Mouse (Mus musculus) megakaryocyte-erythroid progenitor cell, adult 5-6 weeks (primary cell): ENCODE measurements around the gene Srrm3. TPM values are rescaled to one million over a fixed set of nuclear protein-coding genes. Genes with fewer than 3 reads are reported as not detected.

Source experiments
- ATAC-seq: replicated peaks from 2 replicates; pipeline ENCODE4 v1.8.0; 2016; ENCODE audit warnings: mild to moderate bottlenecking, inconsistent platforms; ENCODE audit not compliant: severe bottlenecking, poor library complexity, low FRiP score, low TSS enrichment
- total RNA-seq, 2 experiments: library from RNA; stranded (forward) in 1 of 2; stranded (reverse) in 1 of 2; fragments of 200-1000, 215-1000 nt in 1 of 2; fragments of >200 nt in 1 of 2; fragmentation: Nextera tagmentation in 1 of 2; gene quantifications; 2 replicates each; pipeline ENCODE4 v1.2.3; 2014 to 2017

Srrm3 gene
- total RNA-seq (2014; fragmentation: Nextera tagmentation): not detected in 2 replicates
- total RNA-seq (2017): not detected in 2 replicates

GRCm38 (mm10) chr5:135806555-135807262, at the start of gene Srrm3:
Srrm3 (plus strand) TSS chr5:135806890.
- peak; percentile 87 for ATAC-seq

DNA sequence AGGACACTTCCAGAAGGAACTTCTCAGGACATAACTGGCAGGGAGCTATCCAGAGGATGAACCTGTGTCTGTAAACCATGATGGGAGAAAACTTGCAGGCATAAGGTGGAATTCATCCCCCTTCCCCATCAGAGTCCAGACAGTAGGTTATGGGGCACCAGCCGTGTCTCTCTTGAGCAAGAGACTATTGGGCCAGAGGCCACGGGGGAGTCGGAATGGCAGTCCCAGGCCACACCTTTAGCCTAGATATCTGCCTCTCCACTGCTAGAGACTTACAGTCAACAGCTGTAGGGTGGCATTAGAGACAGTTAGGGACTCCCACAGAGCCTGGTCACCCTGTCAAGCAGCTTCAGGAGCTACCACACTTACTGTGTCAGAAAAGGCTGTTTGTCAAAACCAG, 44.8 kb upstream of the Srrm3 start:
- no peak for ATAC-seq

- peak; percentile 77 for ATAC-seq
Measured at GRCm38 (mm10) chr5:135763526-135763925, 43.2 kb upstream of the Srrm3 start.

- no peak for ATAC-seq
Measured at GRCm38 (mm10) chr5:135764971-135765370, 41.7 kb upstream of the Srrm3 start.

- no peak for ATAC-seq
Measured at GRCm38 (mm10) chr5:135772519-135772918, 34.2 kb upstream of the Srrm3 start.

- ATAC-seq: no peak
Measured at GRCm38 (mm10) chr5:135776546-135776945, 30.1 kb upstream of the Srrm3 start.

DNA sequence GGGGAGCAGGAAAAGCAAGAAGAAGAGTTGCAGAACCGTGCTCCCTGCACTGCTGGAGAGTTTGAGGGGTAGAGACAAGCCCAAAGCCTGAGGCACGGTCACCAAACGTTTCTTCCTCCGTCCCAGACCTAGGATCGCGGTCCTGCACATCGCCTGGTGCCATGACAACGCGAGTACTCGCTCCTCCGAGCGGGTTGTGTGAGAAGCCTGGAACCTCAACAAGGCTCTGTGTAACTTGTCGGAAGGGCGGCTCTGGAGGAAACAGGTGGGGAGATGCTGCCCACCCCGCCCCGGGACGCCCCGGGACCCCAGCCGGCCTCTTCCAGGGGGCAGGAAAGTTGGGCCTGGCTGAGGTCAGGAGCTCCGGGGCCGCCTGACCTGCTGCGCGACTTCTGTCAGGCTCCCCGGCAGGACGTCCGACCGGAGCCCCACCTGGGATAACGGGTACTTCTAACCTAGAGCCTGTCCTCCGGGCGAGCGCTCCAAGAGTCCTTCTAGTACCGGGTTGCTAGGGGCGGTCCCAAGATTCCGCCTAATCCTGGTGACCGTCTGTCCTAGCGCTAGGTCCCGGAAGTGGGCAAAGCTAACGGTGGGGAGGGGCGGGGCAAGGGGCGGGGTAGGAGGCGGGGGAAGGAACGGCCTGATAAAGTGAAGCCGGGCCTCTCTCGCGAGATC, 28.8 kb upstream of the Srrm3 start, which contains the start of gene Styxl1:
Gene Styxl1 (minus strand): TSS at position 590 of the 675 bp plus-strand sequence.
- peak; percentile 12; the same call in 1 of the 2 replicates for ATAC-seq

DNA sequence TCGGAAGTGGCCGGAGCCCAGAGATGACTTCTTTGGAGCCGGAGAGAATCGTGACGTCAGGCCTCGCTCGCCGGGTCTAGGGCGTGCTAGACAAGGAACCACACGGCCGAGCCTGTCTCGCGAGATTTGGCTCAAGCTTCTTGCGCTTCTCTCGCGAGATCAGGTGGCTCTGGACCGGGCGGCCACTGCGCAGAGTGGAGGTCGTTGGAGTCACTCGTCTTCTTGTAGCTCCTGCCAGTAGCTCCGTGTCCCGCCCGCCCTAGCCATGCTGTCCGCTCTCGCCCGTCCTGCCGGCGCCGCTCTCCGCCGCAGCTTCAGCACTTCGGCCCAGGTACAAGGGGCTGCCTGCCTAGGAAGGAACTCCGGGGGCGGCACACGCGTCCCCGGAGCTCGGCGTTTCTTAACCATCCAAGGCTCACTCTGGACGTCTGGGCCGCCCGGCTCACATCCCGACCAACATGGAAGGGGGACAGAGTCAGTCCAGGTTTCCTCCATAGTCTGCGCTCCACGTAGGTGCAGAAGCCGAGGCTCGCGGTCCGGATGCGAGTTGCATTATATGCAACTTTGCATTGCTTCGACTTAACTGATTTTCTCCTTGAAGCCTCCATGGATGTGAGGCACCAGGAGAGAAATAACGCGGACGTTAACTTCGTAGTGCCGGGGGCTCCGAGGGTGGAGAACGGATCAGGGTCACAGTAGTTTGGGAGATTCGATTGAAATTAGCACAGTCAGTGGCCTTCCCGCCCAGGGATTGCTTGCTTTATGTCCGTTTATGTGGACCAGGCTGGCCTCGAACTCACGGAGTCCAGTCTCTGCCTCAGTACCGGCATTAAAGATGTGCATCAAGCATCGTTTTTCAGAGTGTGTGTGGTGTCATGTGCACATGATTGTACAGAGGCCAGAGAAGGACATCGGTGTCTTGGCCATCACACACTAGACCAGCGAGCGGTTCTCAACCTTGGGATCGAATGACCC, 27.9 kb upstream of the Srrm3 start, which contains the start of gene Mdh2:
Gene Mdh2 (plus strand): TSS at position 10 of the 975 bp plus-strand sequence.
- ATAC-seq: peak; percentile 90

DNA sequence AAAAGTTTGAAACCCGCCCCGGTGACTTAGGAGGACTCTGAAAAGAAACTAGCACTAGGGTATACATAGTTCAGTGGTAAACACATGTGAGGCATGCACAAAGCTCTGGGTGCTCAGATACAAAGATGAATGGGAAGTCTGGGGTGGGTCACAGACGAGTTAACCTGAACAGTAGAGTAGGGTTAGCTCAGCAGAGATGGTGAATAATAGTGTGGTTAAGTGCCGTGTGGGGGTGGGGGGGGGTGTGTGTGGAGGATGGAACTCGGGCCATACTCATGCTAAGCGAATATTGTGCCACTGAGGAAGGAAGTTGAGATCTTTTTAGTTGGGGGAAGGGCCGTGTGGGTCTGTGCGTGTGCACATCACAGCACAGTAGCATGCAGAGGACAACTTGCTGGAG, 26.4 kb upstream of the Srrm3 start:
- no peak for ATAC-seq

- no peak for ATAC-seq
Measured at GRCm38 (mm10) chr5:135782901-135783300, 23.8 kb upstream of the Srrm3 start.

DNA sequence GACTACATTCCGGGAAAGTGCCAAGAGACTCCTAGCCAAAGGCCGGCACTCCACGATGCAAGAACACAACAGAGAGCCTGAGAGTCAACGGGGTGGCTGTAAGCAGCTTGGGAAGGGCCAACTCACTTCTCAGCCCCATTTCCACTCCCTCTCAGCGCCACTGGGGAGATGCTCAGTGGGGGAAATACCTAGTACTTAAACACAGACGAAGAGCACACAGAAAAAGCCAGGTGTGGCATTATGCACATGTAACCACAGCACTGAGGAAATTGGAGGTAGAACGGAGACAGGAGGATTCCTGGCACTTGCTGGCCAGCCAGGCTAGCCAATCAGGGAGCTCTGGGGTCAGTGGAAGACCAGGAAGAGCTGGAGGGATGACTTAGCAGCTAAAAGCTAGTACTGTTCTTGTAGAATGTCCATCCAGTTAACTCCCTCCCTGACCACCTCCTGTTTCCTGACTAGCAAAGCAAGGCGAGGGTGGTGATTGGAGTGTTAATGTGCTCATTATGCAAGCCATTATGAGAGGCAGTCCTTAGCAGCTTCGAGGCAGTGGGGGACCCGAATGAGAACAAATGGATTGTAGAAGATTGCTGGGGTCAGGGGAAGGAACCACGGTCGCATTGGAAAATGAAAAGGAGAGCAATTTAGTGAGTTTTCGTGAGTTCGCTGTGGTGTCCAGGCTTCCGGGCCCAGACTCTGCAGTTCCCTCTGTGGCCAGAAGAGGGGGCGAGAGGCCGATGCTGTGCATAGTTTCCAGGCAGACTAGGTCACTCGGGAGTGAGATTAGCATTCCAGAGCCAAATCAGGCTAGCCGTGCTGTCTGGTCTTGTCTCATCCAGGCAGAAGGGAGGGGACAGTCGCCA, 12.5 kb upstream of the Srrm3 start:
- peak; percentile 78 for ATAC-seq

- ATAC-seq: peak; percentile 19
Measured at GRCm38 (mm10) chr5:135794859-135795181, 11.9 kb upstream of the Srrm3 start.

DNA sequence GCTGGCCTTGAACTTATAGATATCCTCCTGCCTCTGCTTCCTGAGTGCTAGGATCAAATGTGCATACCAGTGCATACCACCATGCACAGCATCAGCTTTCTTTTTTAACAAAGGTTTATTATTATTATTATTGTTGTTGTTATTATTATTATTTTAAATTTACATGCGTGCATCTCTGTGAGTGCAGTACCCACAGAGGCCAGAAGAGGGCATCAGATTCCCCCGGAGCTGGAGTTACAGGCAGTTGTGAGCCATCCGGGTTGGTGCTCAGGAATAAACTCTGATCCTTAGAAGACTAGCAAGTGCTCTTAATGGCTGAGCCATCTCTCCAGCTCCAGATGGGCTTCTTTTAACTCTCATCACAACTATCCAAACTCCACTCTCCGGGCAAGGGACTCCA, 6.9 kb upstream of the Srrm3 start:
- ATAC-seq: no peak

GRCm38 (mm10) chr5:135800927-135801326, 5.8 kb upstream of the Srrm3 start:
- ATAC-seq: no peak

- ATAC-seq: no peak
Measured at GRCm38 (mm10) chr5:135802641-135803040, 4.0 kb upstream of the Srrm3 start.

GRCm38 (mm10) chr5:135803135-135803534, 3.6 kb upstream of the Srrm3 start:
- no peak for ATAC-seq

DNA sequence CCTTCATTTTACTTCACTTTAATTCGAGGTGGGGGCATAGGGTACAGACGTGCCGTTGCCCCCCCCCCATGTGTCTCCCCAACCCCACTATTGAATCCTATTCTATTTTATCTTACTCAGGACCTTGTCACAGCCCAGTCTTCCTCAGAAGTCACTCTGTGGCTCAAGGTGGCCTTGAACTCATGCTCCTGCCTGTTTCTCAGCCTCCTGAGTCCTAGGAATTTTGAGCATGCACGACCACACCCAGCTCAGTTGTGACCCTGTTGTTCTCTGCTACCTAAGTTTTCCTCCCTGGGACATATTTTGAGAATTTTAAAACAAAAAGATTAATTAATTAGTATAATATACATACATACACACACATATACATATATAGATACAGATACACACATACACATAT, 3.0 kb upstream of the Srrm3 start:
- ATAC-seq: no peak

DNA sequence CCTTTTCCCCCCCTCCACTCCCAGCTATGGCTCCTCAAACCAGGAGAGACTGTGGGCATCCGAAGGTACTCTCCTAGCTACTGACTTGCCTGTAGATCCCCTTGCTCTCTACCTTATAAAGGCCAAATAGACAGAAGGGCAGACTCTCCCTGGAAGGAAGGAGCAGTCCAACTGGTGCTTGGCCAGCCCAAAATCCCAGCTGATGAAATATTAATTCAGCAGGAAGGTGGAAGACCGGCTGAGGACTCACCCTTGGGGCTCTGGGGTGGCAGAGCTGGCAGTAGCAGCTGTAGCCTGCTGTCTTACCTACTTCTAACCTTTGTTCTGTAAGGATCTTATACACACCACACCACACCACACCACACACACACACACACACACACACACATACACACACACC, 2.0 kb upstream of the Srrm3 start:
- no peak for ATAC-seq

DNA sequence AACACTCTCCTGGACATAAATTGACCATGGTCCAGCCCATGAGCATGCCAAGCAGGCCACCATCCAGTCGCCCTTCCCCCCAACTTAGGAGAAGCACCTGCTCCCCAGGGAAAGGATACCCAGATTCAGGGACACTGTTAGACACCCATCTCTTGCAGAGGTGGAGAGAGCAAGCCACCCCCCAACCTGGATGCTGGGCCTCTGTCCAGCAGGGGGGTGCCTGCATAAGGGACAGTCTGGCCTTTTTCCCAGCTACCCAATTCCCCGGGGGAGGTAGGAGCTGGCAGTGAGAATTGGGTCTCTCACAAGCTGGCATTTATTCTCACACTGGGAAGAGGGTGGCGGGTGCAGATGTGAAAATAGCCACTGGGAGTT, 560 bp downstream of the Srrm3 start:
- ATAC-seq: no peak
